Mouse (Mus musculus): Measurements from ENCODE around the gene Slc25a1. TPM values are rescaled to one million over a fixed set of nuclear protein-coding genes. Genes with fewer than 3 reads are reported as not detected.
"Not testable (repeated sequence)": the region's sequence is repeated elsewhere in the genome, so short reads cannot be mapped to it uniquely, and the experiment has no call there.

Slc25a1 gene
- polyA plus RNA-seq (2015; fragmentation: Nextera tagmentation; extraction: Ambion mirVana), result 50.2 and 51.5 TPM in 2 replicates

DNA sequence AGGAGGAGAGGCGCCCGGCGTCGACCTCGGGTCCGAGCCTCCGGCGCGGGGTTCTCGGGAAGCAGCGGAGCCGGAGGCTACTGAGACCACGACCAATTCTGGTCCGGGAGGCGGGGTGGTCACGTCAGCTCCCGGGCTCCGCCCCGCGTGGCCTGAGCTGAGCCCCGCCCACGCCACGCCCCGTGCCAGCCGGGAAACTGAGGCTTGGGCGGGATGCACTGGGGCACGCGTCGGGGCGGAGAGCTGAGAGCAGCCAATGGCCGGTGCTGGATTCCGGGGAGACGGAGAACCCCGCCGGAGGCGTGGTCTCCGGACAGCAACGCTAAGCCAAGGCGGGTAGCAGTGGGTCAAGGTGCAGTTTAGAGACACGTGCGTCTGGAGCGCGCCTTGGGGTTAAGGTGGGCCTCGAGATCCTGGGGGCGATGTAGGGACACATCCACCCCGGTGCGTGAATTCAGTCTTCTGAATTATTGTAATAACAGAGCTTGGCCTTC lies at the start of gene Slc25a1:
Gene Slc25a1, minus strand, starts transcription at position 133 of the 494 bp plus-strand sequence.
- peak; percentile 19 for DNase-seq (ENCODE audit: low spot score)

DNA sequence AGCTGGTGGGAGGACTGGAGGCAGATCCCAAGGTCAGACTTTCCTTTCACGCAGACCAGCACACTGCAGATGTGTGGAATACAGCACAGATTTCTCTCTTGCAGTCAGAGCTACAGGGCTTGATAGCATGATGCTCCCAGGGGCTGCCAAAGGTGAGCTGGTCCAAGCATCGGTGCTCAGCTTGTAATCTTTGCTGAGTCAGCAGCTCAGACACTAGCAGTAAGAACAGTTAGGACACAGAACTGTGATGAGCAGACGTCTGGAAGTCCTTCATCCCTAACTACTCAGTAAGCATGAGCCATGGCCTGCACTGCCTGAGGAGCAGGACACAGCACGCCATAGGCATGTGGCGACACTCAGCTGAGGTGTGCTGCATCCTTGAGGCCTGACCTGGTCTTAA lies 43.8 kb upstream of the Slc25a1 start:
- no peak for DNase-seq (ENCODE audit: low spot score)

DNA sequence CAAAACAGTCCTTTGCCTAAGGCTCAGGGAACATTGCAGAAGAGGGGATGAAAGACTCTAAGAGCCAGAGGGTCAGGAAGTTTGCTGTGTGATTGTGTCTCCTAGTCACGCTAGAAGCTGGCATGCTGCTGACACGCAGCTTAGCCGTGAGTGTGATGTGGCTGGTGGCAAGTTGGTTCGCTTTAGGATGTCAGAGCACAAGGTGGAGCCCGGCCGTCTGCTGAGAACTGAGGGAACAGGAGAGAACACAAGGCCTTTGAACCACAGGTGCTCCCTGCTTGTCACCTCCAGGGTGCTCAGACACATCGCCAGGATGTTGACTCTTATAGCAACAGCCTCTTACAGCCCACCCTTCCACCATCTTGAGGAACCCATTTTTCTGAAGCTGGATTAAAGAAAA lies 34.1 kb upstream of the Slc25a1 start:
- peak; percentile 40 for DNase-seq (ENCODE audit: low spot score)

GRCm38 (mm10) chr16:17956052-17956638 lies 28.1 kb upstream of the Slc25a1 start:
- DNase-seq (ENCODE audit: low spot score), result not testable (repeated sequence)

GRCm38 (mm10) chr16:17951618-17952017 lies 23.6 kb upstream of the Slc25a1 start:
- no peak for DNase-seq (ENCODE audit: low spot score)

DNA sequence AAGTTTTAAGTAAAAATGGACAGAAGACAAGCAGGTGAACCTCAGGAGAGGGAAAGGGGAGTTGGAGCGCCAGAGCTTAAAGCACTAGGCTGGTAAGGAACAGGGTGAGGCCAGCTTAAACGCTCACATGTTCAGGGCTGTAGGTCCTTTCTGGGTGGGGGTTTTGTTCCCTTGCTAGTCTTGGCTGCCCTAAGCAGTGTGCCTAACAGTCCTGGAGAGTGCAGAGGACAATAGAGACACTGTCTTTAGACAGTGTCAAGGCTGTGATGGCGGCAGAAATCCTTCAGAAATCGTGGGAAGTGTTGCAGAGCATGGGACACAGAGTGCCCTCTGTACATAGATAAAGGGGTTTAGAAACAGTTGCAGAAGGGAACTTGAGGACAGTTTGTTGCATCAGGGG lies 22.0 kb upstream of the Slc25a1 start:
- DNase-seq (ENCODE audit: low spot score), result no peak

DNA sequence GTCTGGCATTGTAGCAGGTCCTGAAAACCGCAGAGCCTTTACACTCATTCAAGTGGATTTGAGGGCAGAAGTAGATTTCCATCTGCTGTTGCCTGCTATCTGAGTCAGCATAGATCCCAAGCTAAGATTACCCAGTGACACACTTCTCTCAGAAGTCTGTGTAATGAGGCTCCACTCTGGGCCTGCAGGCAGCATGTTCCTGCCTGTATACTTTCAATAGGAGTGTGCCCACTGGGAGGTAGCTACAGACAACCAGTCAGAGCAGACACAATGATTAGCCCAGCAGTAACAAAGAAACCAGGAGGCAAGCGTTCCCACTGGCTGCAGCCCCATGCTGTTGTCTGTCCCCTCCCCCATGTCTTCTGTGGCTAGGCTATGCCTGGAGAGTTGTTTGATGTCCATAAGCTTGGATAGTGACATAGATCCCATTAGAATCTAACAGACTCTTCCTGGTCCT lies 21.4 kb upstream of the Slc25a1 start:
- peak; percentile 24 for DNase-seq (ENCODE audit: low spot score)

DNA sequence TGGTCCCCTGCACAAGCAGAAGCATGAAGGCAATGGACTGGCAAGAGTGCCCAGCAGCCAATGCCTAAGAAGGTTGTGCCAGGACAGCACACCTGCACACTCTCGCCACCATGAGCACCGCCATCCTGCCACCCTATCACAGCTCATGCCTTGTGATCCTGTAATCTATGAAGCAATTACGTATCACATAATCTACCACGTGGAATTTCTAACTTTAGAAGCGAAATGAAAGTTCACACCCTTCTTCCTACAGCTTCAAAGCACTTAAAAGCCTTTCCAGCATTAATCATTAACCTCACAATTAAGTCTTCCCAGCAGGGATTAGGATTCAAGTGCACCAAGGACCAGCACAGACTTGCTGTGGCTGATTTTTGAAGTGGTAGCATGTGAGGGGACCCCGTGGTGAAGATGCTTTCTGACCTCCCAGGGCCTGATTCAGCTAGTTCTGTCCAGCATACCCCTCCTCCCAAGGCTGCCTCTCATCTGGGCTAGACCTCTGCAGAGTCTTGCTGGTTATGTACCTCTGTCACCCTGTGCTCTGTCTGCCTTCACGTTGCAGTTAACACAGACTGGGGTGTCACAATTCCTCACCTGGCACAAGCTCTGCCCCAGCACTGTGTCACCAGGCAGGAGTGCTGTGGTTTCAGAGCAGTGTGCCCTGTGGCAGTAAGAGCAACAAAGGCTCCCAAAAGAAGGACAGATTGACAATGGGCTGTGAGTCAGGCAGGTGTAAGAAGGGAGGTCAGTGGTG lies 17.2 kb upstream of the Slc25a1 start:
- DNase-seq (ENCODE audit: low spot score), result no peak

- DNase-seq (ENCODE audit: low spot score), result no peak
Measured at GRCm38 (mm10) chr16:17943466-17943865, 15.4 kb upstream of the Slc25a1 start.

- DNase-seq (ENCODE audit: low spot score), result no peak
Measured at GRCm38 (mm10) chr16:17939255-17939751, 11.3 kb upstream of the Slc25a1 start.

DNA sequence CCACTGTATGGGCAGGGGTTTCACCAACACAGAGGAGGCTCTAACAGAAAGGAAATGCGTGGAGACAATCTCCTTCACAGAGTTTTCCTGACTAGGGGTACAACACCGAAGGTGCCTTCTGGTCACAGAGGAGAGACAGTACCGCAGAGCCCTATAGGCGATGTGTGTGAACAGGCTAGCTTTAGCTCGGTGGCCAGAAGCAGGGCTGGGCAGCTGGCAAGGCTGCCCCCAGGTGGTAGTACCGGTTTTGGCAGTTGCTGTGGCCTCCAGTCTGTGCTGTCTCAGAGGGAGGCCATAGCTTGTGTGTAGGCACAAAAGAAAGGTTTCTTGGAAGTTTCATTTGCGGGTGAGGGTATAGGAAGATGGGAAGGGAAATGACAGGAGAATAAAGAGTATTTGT lies 10.8 kb upstream of the Slc25a1 start:
- DNase-seq (ENCODE audit: low spot score), result peak; percentile 56

DNA sequence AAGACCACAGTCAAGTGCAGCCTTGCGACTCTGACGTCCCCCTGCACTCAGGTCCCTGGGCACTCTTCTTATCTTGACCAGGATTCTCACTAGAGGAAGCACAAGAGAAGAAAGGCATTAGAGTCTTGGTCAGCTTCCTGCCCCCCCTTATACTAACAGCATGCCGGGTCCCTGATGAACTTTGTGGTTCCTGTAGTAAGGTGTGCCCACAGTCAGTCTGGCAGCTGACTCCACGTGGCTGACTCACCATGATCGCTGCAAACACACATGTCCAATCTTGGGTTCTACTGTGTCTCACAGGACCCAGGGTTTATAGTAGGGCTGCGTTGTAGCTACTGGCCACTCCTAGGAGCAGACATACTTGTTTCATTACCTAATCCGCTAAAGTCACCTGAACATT lies 10.2 kb upstream of the Slc25a1 start:
- no peak for DNase-seq (ENCODE audit: low spot score)

DNA sequence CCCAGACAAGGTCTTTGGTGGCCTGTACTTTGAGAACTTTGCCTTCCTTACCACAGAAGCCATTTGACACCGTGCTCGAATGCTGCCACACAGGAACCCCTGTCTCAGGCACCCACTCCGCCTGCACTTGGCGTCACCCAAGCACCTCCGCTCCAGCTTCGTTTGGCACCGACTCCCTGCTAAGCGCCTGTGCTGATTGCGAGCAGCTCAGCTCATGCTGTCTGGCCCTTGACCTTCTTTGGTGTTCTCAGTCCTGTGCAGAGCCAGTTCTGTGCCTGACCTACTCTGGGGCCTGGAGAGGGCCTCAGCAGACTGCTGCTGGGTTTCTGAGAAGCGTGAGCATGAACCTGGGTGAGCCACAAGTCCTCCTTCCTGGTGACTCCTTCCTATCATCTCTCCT lies 8.8 kb upstream of the Slc25a1 start:
- no peak for DNase-seq (ENCODE audit: low spot score)

- peak; percentile 25 for DNase-seq (ENCODE audit: low spot score)
Measured at GRCm38 (mm10) chr16:17934445-17934910, 6.5 kb upstream of the Slc25a1 start.

- DNase-seq (ENCODE audit: low spot score), result no peak
Measured at GRCm38 (mm10) chr16:17933594-17934444, 5.8 kb upstream of the Slc25a1 start.

DNA sequence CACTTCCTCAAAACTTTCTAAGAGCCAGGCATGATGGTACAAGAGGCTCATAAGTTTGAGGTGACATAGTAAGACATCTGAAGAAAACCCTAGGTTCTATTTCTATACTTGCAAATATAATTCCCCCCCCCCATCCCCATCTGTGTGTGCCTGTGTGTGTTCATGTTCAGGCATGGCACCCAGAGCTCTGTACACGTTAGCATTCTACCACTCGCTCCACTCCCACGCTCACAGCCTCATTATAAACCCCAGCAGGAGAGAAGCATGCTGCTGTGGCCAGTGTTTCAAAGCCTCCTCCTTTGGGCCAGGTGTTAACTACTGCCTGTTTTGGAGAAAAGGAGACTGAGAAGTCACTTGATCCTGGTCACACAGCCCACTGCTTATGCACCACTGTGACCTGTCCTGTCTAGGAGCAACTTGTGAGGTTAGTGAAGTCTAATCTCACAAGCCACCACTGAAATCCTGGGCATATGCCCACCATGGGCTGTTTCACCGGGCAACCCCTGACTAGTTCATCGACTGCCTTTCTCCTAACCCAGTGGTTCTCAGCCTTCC lies 4.0 kb upstream of the Slc25a1 start:
- no peak for DNase-seq (ENCODE audit: low spot score)

- no peak for DNase-seq (ENCODE audit: low spot score)
Measured at GRCm38 (mm10) chr16:17929631-17930030, 1.6 kb upstream of the Slc25a1 start.

DNA sequence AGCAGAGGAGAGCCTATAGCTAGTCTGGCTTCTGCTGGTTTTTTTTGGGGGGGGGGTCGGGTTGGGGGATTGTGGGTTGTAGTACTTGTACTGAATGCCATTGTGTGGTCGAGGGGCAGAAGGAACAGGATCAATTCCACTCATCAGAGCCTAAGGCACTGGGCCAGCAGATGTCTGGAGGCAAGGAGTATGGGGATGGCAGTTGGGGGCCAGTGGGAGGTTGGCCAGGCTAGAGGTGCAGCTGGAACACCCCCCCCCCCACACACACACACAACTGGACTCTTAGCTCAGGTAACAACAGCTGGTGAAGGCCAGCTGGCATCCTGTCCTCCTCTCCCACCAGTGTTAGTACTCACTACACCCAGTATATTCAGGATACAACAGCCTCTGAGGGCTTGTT lies 1.2 kb upstream of the Slc25a1 start:
- no peak for DNase-seq (ENCODE audit: low spot score)

- DNase-seq (ENCODE audit: low spot score), result peak; percentile 82
Measured at GRCm38 (mm10) chr16:17928627-17929104, 647 bp upstream of the Slc25a1 start.

GRCm38 (mm10) chr16:17927351-17928082 lies 502 bp downstream of the Slc25a1 start:
- peak; percentile 51 for DNase-seq (ENCODE audit: low spot score)

Data from thymus, postnatal 0 days (tissue).